Comparison of ENCODE assay signal across 15 mouse cellular contexts in the genomic region with DNA sequence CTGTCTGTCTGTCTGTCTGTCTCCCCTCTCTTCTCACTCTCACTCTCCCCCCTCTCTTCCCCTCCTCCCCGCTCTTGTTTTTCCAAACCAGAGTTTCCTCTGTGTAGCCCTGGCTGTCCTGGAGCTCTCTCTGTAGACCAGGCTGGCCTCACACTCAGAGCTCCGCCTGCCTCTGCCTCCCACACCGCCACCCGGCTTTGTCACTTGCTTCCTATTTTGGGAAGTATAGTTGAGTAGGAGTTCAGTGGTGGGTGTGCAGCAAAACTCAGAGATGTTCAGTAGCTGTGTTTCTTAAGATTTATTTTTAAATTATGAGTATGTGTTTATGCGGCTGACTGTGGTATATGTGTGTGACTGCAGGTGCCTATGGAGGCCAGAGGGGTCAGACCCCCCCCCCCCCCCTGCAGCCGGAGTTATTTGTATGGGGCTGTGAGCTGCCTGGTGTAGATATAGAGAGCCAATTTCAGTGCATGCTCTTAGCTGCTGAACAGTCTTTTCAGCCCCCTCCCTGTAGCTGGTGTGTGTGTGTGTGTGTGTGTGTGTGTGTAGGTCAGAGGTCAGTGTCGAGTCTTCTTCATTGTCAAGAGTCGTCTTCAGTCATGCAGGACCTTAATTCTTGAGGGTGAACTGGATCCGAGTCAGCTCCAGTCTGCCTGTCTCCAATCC. TPM values are rescaled to one million over a fixed set of nuclear protein-coding genes. Genes with fewer than 3 reads are reported as not detected.
DNase-seq lines count a peak whose midpoint lies in the region; ATAC-seq and TF ChIP-seq lines count a peak whose summit lies in the region.
"Had no signal": no experiment of that assay in that cellular context is flagged by ENCODE, and none has a peak within 500 bp of the region (broad histone marks: within the 10 kb centered on the region; RNA-seq: fewer than 3 reads in every experiment).

No protein-coding gene starts in this region.

- no peak for TF ChIP-seq CTCF in left cerebral cortex, adult 2 months (IDR thresholded peaks at IDR 0.05)

- H3K27me3 ChIP-seq in intestine, embryonic 15.5 days (replicated peaks) = no peaks in the 10 kb centered on the region
- H3K27me3 ChIP-seq: neural tube, embryonic 13.5 days had no signal

- intact Hi-C loops in left cerebral cortex, postnatal 4 days (cut with DNase I) = no loop called here
- intact Hi-C loops in left cerebral cortex, adult 2 months (cut with DNase I) = no loop called here

- peaks cover 12% of the 10 kb centered on the region; the same call in 1 of the 2 replicates for H3K36me3 ChIP-seq in intestine, embryonic 15.5 days

- H3K4me3 ChIP-seq in left cerebral cortex, adult 2 months = no peak overlapping the region
- no peak overlapping the region for H3K4me3 ChIP-seq in intestine, embryonic 15.5 days (replicated peaks)
- H3K4me3 ChIP-seq: neural tube, embryonic 13.5 days had no signal

- H3K9ac ChIP-seq in intestine, embryonic 15.5 days = no peak overlapping the region
- H3K9ac ChIP-seq: neural tube, embryonic 13.5 days had no signal

- ATAC-seq in frontal cortex, adult (ENCODE audit: low TSS enrichment) = peak; percentile 62
- ATAC-seq in intestine, embryonic 15.5 days = no peak
- no peak for ATAC-seq in CD4-positive, CD25-positive, alpha-beta regulatory T cell, adult 4 months
- ATAC-seq: midbrain, embryonic 16.5 days had no signal

- no peak overlapping the region for H3K4me2 ChIP-seq in intestine, embryonic 15.5 days (replicated peaks)
- H3K4me2 ChIP-seq: neural tube, embryonic 13.5 days had no signal

- H3K9me3 ChIP-seq in intestine, embryonic 15.5 days = no peaks in the 10 kb centered on the region
- H3K9me3 ChIP-seq: neural tube, embryonic 13.5 days had no signal

- peak overlapping the region; percentile 53; the same call in 1 of the 2 replicates for H3K27ac ChIP-seq in left cerebral cortex, adult 2 months
- no peak overlapping the region for H3K27ac ChIP-seq in intestine, embryonic 15.5 days
- H3K27ac ChIP-seq: neural tube, embryonic 13.5 days had no signal

- no peak for DNase-seq in frontal cortex, postnatal 14 days (ENCODE audit: low spot score in 2 of 2)
- peak; percentile 77 to 87 for DNase-seq in left cerebral cortex, adult 18-20 months (ENCODE audit: low spot score in 2 of 2)
- DNase-seq in left cerebral cortex, postnatal 4 days = no peak
- peak; percentile 62 to 73 for DNase-seq in left cerebral cortex, adult 2 months (ENCODE audit: extremely low spot score in 1 of 2, low spot score in 2 of 2)
- peak; percentile 59 to 64 for DNase-seq in right cerebral cortex, postnatal 10 days (ENCODE audit: low spot score in 2 of 2)
- DNase-seq: adrenal gland, adult 8-10 months; cerebellum, adult 11 months; kidney, adult 2 months; kidney, postnatal 4 days; thymus, postnatal 4 days had no signal

- 87% methylated on average over 9 of the region's 9 CpGs for WGBS in intestine, embryonic 15.5 days

- H3K4me1 ChIP-seq in intestine, embryonic 15.5 days (replicated peaks) = no peaks in the 10 kb centered on the region
- H3K4me1 ChIP-seq: neural tube, embryonic 13.5 days had no signal

RNA-seq across cellular contexts. Expression of gene Daglb, which starts 7.7 kb away (rescaled TPM):
- total RNA-seq in left cerebral cortex, adult 18-20 months (2021) = 10 to 100 TPM; 31.9 to 33.1 TPM
- total RNA-seq in left cerebral cortex, postnatal 4 days (2021) = 10 to 100 TPM; 16.7 to 17.4 TPM
- 10 to 100 TPM; 32.5 to 36.1 TPM for total RNA-seq in left cerebral cortex, adult 2 months (2021)
- 11.1 and 13.1 TPM in 2 replicates for polyA plus RNA-seq in intestine, embryonic 15.5 days (2015; fragmentation: Nextera tagmentation; extraction: Ambion mirVana)
- 10 to 100 TPM; 11.5 to 13.7 TPM for polyA plus RNA-seq in CD4-positive, CD25-positive, alpha-beta regulatory T cell, adult 4 months (2017; shearing (Covaris generic))

RNA-seq across cellular contexts. Expression of gene Rac1, which starts 55.8 kb away (rescaled TPM):
- 100 to 1,000 TPM; 358 to 380 TPM for total RNA-seq in left cerebral cortex, adult 18-20 months (2021)
- 100 to 1,000 TPM; 415 to 420 TPM for total RNA-seq in left cerebral cortex, postnatal 4 days (2021)
- total RNA-seq in left cerebral cortex, adult 2 months (2021) = 100 to 1,000 TPM; 344 to 351 TPM
- 416 and 446 TPM in 2 replicates for polyA plus RNA-seq in intestine, embryonic 15.5 days (2015; fragmentation: Nextera tagmentation; extraction: Ambion mirVana)
- polyA plus RNA-seq in CD4-positive, CD25-positive, alpha-beta regulatory T cell, adult 4 months (2017; shearing (Covaris generic)) = 10 to 100 TPM; 51.5 to 66.6 TPM

Comparison
In these comparisons a context has a peak if more than half of its experiments do, and no peak if none do; other contexts are left out.
1. DNase-seq: peak in left cerebral cortex, adult 18-20 months (2 of 2), left cerebral cortex, adult 2 months (2 of 2) and right cerebral cortex, postnatal 10 days (2 of 2); none in frontal cortex, postnatal 14 days (0 of 2) and left cerebral cortex, postnatal 4 days (single experiment).